Mouse (Mus musculus) large intestine, adult 2 months (tissue): ENCODE measurements around the gene Gltp. TPM values are rescaled to one million over a fixed set of nuclear protein-coding genes. Genes with fewer than 3 reads are reported as not detected.

Experiments
- DNase-seq: peaks from one replicate; pipeline ENCODE4 v3.0.0-alpha.2; 2012; ENCODE audit warnings: low read depth, low spot score
- WGBS: fragments of 180-500 bp; shearing (Covaris S2); methylation state at CpG from one replicate; pipeline ENCODE4 v1.1.7; 2018; 5-methylcytosine and 5-hydroxymethylcytosine counted together
- polyA plus RNA-seq: library from polyadenylated mRNA; depleted of rRNA; stranded (reverse); fragments of >200 nt; gene quantifications from 2 replicates; pipeline ENCODE4 v1.2.3, GENCODE M21; 2012; rRNA removed

The Gltp gene
- polyA plus RNA-seq, 1 experiment, result 169 TPM

- 12% methylated on average over 3 of the region's 3 CpGs for WGBS
- no peak for DNase-seq
Measured at GRCm38 (mm10) chr5:114625590-114625989, 65.2 kb downstream of the Gltp start.

- no peak for DNase-seq
Measured at GRCm38 (mm10) chr5:114620305-114620704, 70.5 kb downstream of the Gltp start.

More at GRCm38 (mm10) chr5:114620305-114620704, 70.5 kb downstream of the Gltp start:
- 40% methylated on average over 6 of the region's 6 CpGs for WGBS

Other genes starting within 250 kb of the Gltp start
- gene Mmab, start 246.9 kb downstream of the Gltp start, polyA plus RNA-seq, result 8.0 and 10.5 TPM in 2 replicates
- gene Mvk, start 246.7 kb downstream of the Gltp start, polyA plus RNA-seq, result 42.3 and 43.1 TPM in 2 replicates
- 2.7 and 2.8 TPM in 2 replicates for gene Fam222a, start 123.0 kb downstream of the Gltp start, polyA plus RNA-seq
- gene Trpv4, start 32.6 kb downstream of the Gltp start, polyA plus RNA-seq, result 2.2 and 2.8 TPM in 2 replicates
- gene Tchp, start 16.8 kb upstream of the Gltp start, polyA plus RNA-seq, result 6.5 and 9.4 TPM in 2 replicates
- 98.4 and 131 TPM in 2 replicates for gene Ankrd13a, start 83.7 kb upstream of the Gltp start, polyA plus RNA-seq
- 23.1 and 29.7 TPM in 2 replicates for gene Git2, start 84.5 kb upstream of the Gltp start, polyA plus RNA-seq
- gene 1500011B03Rik, start 132.5 kb upstream of the Gltp start, polyA plus RNA-seq, result 14.6 and 17.6 TPM in 2 replicates
- gene 4930519G04Rik, start 162.7 kb upstream of the Gltp start, polyA plus RNA-seq, result not detected in 2 replicates
- not detected in 2 replicates for gene Gm9936, start 167.7 kb upstream of the Gltp start, polyA plus RNA-seq
- gene Oasl2, start 206.0 kb upstream of the Gltp start, polyA plus RNA-seq, result 20.7 and 47.4 TPM in 2 replicates
- gene Oasl1, start 232.3 kb upstream of the Gltp start, polyA plus RNA-seq, result 59.3 and 95.6 TPM in 2 replicates